Mouse (Mus musculus): ENCODE data around the gene Vpreb1.
"Not testable (repeated sequence)": the region's sequence is repeated elsewhere in the genome, so short reads cannot be mapped to it uniquely, and the experiment has no call there.

Gene Vpreb1

DNA sequence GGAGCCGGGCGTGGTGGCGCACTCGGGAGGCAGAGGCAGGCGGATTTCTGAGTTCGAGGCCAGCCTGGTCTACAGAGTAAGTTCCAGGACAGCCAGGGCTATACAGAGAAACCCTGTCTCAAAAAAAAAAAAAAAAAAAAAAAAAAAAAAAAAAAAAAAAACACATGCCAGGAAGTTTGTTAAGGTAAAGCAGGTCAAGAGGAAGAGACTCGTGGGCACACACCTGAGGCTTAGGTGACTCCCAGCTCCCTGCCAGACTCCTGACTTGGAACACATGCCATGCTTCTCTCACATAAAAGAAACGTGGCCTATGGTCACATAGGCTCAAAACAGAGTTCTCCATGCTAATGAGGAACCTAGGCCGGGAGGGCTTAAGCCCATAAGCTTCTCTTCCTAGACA is 14.6 kb downstream of the Vpreb1 start:
- not testable (repeated sequence) for DNase-seq (ENCODE audit: inconsistent age in 2 of 2, low spot score in 1 of 2)

DNA sequence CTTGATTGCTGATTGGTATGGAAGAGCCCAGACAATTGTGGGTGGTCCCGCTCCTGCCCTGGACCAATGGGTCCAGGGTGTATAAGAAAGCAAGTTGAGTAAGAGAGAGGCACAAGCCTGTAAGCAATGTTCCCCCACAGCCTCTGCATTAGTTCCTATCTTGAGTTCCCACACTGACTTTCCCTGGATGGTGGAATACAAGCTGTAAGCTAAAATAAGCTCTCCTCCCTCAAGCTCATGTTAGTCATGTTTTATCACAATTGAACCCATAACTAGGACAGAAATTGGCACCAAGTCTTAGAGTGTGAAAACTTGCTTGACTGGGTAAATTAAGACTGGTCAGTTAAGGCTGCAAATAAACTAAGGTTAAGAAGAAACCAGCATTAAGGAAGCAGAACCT is 15.1 kb downstream of the Vpreb1 start:
- no peak for DNase-seq (ENCODE audit: inconsistent age in 2 of 2, low spot score in 1 of 2)

DNA sequence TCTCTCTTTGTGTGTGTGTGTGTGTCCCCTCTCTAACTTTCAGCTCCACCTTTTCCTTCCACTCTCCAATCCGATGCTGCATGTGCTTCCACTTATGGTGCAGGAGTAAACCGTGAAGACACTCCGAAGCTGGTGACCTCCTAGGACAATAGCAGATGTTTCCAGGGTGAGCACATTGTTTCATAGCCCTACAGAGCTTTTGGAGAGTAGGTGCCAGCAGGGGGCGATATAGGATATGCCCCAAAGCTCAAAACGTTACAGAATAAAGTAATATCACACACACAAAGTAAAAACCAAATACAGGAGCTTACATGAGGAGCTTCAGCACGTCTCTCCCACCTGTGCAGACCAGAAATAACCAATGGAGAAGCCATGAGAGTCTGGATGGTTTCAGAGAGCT is 15.8 kb downstream of the Vpreb1 start:
- DNase-seq (ENCODE audit: inconsistent age in 2 of 2, low spot score in 1 of 2) = peak; percentile 54 to 88

DNA sequence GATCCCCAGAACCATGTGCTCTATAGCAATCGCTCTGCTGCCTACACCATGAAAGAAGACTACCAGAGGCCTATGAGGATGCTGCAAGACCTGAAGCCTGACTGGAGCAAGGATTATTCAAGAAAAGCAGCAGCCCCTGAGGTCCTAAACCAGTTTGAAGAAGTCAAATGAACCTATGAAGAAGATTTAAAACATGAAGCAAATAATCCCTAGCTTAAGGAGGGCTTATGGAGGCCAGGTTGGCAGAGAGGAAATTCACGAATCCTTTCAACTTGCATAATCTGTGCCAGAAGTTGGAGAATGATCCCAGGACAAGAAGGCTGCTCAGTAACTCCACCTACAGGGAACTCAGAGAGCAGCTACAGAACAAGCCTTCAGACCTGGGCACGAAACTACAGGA is 18.2 kb downstream of the Vpreb1 start:
- no peak for DNase-seq (ENCODE audit: inconsistent age in 2 of 2, low spot score in 1 of 2)

DNA sequence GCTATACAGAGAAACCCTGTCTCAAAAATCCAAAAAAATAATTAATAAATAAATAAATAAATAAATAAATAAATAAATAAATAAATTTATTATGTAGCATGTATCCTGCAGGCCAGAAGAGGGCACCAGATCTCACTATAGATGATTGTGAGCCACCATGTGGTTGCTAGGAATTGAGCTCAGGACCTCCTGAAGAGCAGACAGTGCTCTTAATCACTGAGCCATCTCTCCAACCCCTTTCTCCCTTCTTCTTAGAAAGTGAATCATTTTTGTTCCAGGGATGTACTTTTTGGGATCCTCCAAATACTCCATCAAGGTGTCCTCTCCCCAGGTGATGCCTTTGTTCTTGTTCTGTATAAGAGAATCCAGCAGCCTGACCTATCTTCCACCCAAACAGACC is 21.4 kb downstream of the Vpreb1 start:
- DNase-seq (ENCODE audit: inconsistent age in 2 of 2, low spot score in 1 of 2) = no peak

DNA sequence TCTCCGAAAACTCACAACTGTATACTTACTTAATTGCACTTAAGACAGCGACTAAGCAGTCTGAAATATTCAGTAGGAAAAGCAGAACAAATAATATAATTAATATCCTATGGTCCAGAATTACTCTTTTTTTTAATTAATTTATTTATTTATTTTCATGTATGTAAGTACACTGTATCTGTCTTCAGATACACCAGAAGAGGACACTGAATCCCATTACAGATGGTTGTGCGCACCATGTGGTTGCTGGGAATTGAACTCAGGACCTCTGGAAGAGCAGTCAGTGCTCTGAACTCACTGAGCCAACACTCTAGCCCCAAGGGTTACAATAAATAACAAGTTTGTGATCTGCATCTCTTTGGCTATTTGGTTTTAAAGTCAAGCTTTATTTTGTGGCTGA is 41.0 kb downstream of the Vpreb1 start:
- DNase-seq (ENCODE audit: inconsistent age in 2 of 2, low spot score in 1 of 2) = no peak

DNA sequence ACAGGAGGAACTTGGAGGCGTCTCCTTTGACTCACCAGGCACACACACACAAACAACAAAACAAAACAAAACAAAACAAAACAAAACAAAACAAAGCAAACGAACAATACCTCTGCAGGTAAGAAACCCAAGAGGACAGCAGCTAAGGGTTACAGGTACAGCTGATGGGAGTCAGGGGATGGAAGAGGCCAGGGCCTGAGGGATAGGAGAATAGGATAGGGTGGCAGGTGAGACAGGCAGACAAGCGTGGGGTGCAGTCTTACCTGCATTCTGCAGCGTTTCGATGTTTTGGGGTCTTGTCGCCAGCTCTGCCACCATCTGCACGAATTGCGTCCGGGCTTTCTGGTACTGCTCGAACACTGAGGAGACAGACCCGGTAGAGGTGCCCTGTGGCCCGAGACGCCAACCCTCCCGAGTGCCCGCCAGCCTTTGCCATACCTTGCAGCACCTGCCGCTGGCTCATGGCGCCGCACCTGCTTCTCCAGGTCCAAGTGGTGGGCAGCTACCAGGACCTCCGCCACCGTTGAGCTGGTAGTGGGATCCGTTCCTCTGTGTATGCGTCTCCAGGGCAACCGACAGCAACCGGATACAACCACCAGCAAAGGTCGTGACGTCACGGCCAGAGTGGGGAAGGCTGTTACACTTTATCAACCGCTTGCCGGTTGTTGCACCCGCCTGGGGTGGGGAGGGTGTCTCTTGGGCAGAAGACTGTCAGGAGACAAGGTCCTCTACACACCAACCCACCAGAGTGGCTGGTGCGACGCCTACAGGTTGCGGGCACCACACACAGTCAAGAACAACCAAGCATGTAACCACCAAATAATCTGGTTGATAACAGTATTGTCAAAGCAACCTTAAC is 41.7 kb downstream of the Vpreb1 start, which contains the start of gene Spag6l:
TSS of gene Spag6l (minus strand) at position 700 of the 859 bp plus-strand sequence.
- DNase-seq (ENCODE audit: inconsistent age in 2 of 2, low spot score in 1 of 2) = peak; percentile 8 to 62

DNA sequence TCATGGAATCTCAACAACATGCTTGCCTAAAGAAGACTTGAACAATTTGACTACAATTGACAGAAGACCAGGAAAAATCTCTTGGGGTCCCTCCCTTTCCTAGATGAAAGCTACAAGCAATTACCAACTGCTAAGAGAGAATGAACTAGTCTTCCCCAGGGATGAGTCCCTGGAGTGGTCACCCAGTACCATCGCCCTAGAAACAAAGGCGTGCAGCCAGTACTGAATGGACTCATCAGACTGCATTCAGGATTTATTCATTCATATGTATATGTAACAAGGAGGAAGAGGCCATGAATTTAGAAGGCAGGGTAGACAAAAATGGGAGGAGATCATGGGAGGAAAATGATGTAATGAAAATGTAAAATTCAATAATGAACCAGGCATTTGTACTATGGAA is 44.4 kb downstream of the Vpreb1 start:
- no peak for DNase-seq (ENCODE audit: inconsistent age in 2 of 2, low spot score in 1 of 2)

DNA sequence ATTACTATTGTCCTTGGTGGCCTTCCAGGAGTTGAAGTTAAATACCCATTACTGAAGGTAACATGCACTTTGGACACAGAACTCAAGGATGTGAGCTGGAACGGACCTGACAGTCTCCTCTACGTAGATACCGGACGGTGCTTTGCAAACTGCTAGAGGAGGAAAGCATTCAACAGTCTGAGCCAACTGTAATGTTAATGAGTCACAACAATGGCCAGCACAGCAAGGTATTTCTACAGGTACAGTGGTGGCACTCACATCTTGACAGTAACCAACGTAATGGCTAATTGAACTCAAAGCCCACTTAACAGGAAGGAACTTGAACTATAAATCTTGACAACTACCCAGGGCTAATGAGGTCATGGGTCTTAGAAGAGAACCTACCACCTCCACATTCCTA is 45.2 kb downstream of the Vpreb1 start:
- DNase-seq (ENCODE audit: inconsistent age in 2 of 2, low spot score in 1 of 2) = no peak
